Mouse (Mus musculus): ENCODE measurements at regions not wholly inside any gene's neighbourhood (a gene's known extent, or its start where the extent isn't known, plus 50 kb on each side); places are given as distances from the start of the nearest gene placed in this dataset.

GRCm38 (mm10) chr19:52878812-52879502 is 161.1 kb downstream of the Xpnpep1 start:
- no peak for ATAC-seq
- Histone ChIP-seq H3K4me1 (replicated peaks) (no peaks in the 10 kb centered on the region), H3K4me2 (replicated peaks) (no peak overlapping the region), H3K27ac (no peak overlapping the region), H3K4me3 (replicated peaks) (no peak overlapping the region), H3K36me3 (no peaks in the 10 kb centered on the region), H3K27me3 (no peaks in the 10 kb centered on the region), H3K9ac (replicated peaks) (no peak overlapping the region), H3K9me3 (no peaks in the 10 kb centered on the region)
- WGBS, result 91% methylated on average over 6 of the region's 6 CpGs

- ATAC-seq, result no peak
- H3K9ac ChIP-seq (replicated peaks), result no peak overlapping the region
- WGBS, result 94% methylated on average over 1 of the region's 1 CpGs
- H3K36me3 ChIP-seq, result no peaks in the 10 kb centered on the region
- H3K4me3 ChIP-seq (replicated peaks), result no peak overlapping the region
- H3K4me1 ChIP-seq (replicated peaks), result no peaks in the 10 kb centered on the region
- no peaks in the 10 kb centered on the region for H3K9me3 ChIP-seq
- H3K27ac ChIP-seq, result no peak overlapping the region
- no peak overlapping the region for H3K4me2 ChIP-seq (replicated peaks)
- H3K27me3 ChIP-seq, result no peaks in the 10 kb centered on the region
Observed at GRCm38 (mm10) chr19:52866635-52867034, 173.4 kb downstream of the Xpnpep1 start.

GRCm38 (mm10) chr19:52861576-52861975 is 178.4 kb downstream of the Xpnpep1 start:
- 69% methylated on average over 9 of the region's 9 CpGs for WGBS
- no peak for ATAC-seq
- Histone ChIP-seq H3K4me3 (replicated peaks) (no peak overlapping the region), H3K9ac (replicated peaks) (no peak overlapping the region), H3K27me3 (no peaks in the 10 kb centered on the region), H3K4me1 (replicated peaks) (no peaks in the 10 kb centered on the region), H3K4me2 (replicated peaks) (no peak overlapping the region), H3K36me3 (no peaks in the 10 kb centered on the region), H3K9me3 (no peaks in the 10 kb centered on the region), H3K27ac (no peak overlapping the region)

GRCm38 (mm10) chr19:52854068-52854682 is 185.8 kb downstream of the Xpnpep1 start:
- no peaks in the 10 kb centered on the region for H3K9me3 ChIP-seq
- no peak overlapping the region for H3K4me2 ChIP-seq (replicated peaks)
- no peaks in the 10 kb centered on the region for H3K36me3 ChIP-seq
- 93% methylated on average over 7 of the region's 7 CpGs for WGBS
- H3K4me1 ChIP-seq (replicated peaks), result no peaks in the 10 kb centered on the region
- ATAC-seq, result no peak
- no peak overlapping the region for H3K4me3 ChIP-seq (replicated peaks)
- no peak overlapping the region for H3K27ac ChIP-seq
- no peak overlapping the region for H3K9ac ChIP-seq (replicated peaks)
- H3K27me3 ChIP-seq, result no peaks in the 10 kb centered on the region

GRCm38 (mm10) chr19:52816202-52816601 is 223.8 kb downstream of the Xpnpep1 start:
- Histone ChIP-seq H3K27me3 (no peaks in the 10 kb centered on the region), H3K4me1 (replicated peaks) (no peaks in the 10 kb centered on the region), H3K9me3 (no peaks in the 10 kb centered on the region), H3K36me3 (no peaks in the 10 kb centered on the region), H3K9ac (replicated peaks) (no peak overlapping the region), H3K27ac (no peak overlapping the region), H3K4me3 (replicated peaks) (no peak overlapping the region), H3K4me2 (replicated peaks) (no peak overlapping the region)
- ATAC-seq, result no peak
- WGBS, result 93% methylated on average over 7 of the region's 7 CpGs

GRCm38 (mm10) chr19:52812046-52812445 is 228.0 kb downstream of the Xpnpep1 start:
- Histone ChIP-seq H3K4me1 (replicated peaks) (no peaks in the 10 kb centered on the region), H3K4me3 (replicated peaks) (no peak overlapping the region), H3K9me3 (no peaks in the 10 kb centered on the region), H3K27ac (no peak overlapping the region), H3K4me2 (replicated peaks) (no peak overlapping the region), H3K36me3 (no peaks in the 10 kb centered on the region), H3K9ac (replicated peaks) (no peak overlapping the region), H3K27me3 (no peaks in the 10 kb centered on the region)
- ATAC-seq, result no peak
- 85% methylated on average over 6 of the region's 6 CpGs for WGBS

GRCm38 (mm10) chr19:52788802-52789201 is 251.2 kb downstream of the Xpnpep1 start:
- no peaks in the 10 kb centered on the region for H3K27me3 ChIP-seq
- peaks cover 3% of the 10 kb centered on the region; the same call in 1 of the 2 replicates for H3K4me1 ChIP-seq (replicated peaks)
- H3K27ac ChIP-seq, result no peak overlapping the region
- no peak overlapping the region for H3K4me3 ChIP-seq (replicated peaks)
- H3K36me3 ChIP-seq, result no peaks in the 10 kb centered on the region
- no peak overlapping the region for H3K4me2 ChIP-seq (replicated peaks)
- no peaks in the 10 kb centered on the region for H3K9me3 ChIP-seq
- 93% methylated on average over 3 of the region's 3 CpGs for WGBS
- no peak overlapping the region for H3K9ac ChIP-seq (replicated peaks)
- no peak for ATAC-seq

- 77% methylated on average over 4 of the region's 4 CpGs for WGBS
- Histone ChIP-seq H3K27me3 (no peaks in the 10 kb centered on the region), H3K27ac (no peak overlapping the region), H3K4me3 (replicated peaks) (no peak overlapping the region), H3K9me3 (no peaks in the 10 kb centered on the region), H3K4me1 (replicated peaks) (no peaks in the 10 kb centered on the region), H3K9ac (replicated peaks) (no peak overlapping the region), H3K36me3 (no peaks in the 10 kb centered on the region), H3K4me2 (replicated peaks) (no peak overlapping the region)
- ATAC-seq, result no peak
Observed at GRCm38 (mm10) chr19:52768761-52769388, 271.1 kb downstream of the Xpnpep1 start.

- ATAC-seq, result no peak
Observed at GRCm38 (mm10) chr19:52768117-52768516, 271.9 kb downstream of the Xpnpep1 start.

GRCm38 (mm10) chr19:52738946-52739345 is 301.1 kb downstream of the Xpnpep1 start:
- ATAC-seq, result no peak
- H3K9ac ChIP-seq (replicated peaks), result no peak overlapping the region
- H3K36me3 ChIP-seq, result no peaks in the 10 kb centered on the region
- H3K4me3 ChIP-seq (replicated peaks), result no peak overlapping the region
- H3K27me3 ChIP-seq, result no peaks in the 10 kb centered on the region
- H3K9me3 ChIP-seq, result no peaks in the 10 kb centered on the region
- H3K27ac ChIP-seq, result no peak overlapping the region
- no peaks in the 10 kb centered on the region for H3K4me1 ChIP-seq (replicated peaks)
- no peak overlapping the region for H3K4me2 ChIP-seq (replicated peaks)
- WGBS, result 89% methylated on average over 9 of the region's 9 CpGs

More at GRCm38 (mm10) chr19:52768117-52768516, 271.9 kb downstream of the Xpnpep1 start:
- Histone ChIP-seq H3K27ac (no peak overlapping the region), H3K9ac (replicated peaks) (no peak overlapping the region), H3K9me3 (no peaks in the 10 kb centered on the region), H3K27me3 (no peaks in the 10 kb centered on the region), H3K36me3 (no peaks in the 10 kb centered on the region), H3K4me1 (replicated peaks) (no peaks in the 10 kb centered on the region), H3K4me3 (replicated peaks) (no peak overlapping the region), H3K4me2 (replicated peaks) (no peak overlapping the region)
- WGBS, result 91% methylated on average over 5 of the region's 5 CpGs

- Histone ChIP-seq H3K27me3 (no peaks in the 10 kb centered on the region), H3K36me3 (no peaks in the 10 kb centered on the region), H3K4me2 (replicated peaks) (no peak overlapping the region), H3K27ac (no peak overlapping the region), H3K9ac (replicated peaks) (no peak overlapping the region), H3K4me1 (replicated peaks) (no peaks in the 10 kb centered on the region), H3K4me3 (replicated peaks) (no peak overlapping the region), H3K9me3 (no peaks in the 10 kb centered on the region)
- no peak for ATAC-seq
- 24% methylated on average over 1 of the region's 1 CpGs for WGBS
Observed at GRCm38 (mm10) chr19:52721776-52722175, 318.2 kb downstream of the Xpnpep1 start.

GRCm38 (mm10) chr19:52715359-52715758 is 324.7 kb downstream of the Xpnpep1 start:
- Histone ChIP-seq H3K9me3 (no peaks in the 10 kb centered on the region), H3K36me3 (no peaks in the 10 kb centered on the region), H3K4me1 (replicated peaks) (no peaks in the 10 kb centered on the region), H3K27me3 (no peaks in the 10 kb centered on the region), H3K9ac (replicated peaks) (no peak overlapping the region), H3K4me3 (replicated peaks) (no peak overlapping the region), H3K4me2 (replicated peaks) (no peak overlapping the region), H3K27ac (no peak overlapping the region)
- ATAC-seq, result no peak
- 75% methylated on average over 5 of the region's 5 CpGs for WGBS

Measured in midbrain, embryonic 13.5 days (tissue).